28 mouse cellular contexts compared by ENCODE assay signal in genomic region chr6:52667641-52668040, GRCm38 (mm10). TPM values are rescaled to one million over a fixed set of nuclear protein-coding genes. Genes with fewer than 3 reads are reported as not detected.
A peak's percentile ranks its signal among the peaks of the same experiment; 100 is the strongest.
DNase-seq lines count a peak whose midpoint lies in the region; ATAC-seq and TF ChIP-seq lines count a peak whose summit lies in the region.
"Had no signal": no experiment of that assay in that cellular context is flagged by ENCODE, and none has a peak within 500 bp of the region (broad histone marks: within the 10 kb centered on the region; RNA-seq: fewer than 3 reads in every experiment).

No protein-coding gene starts in this region.

- H3K9ac ChIP-seq in limb, embryonic 14.5 days (ENCODE audit: low read depth, low read length, severe bottlenecking): no peak overlapping the region
- H3K9ac ChIP-seq: heart, embryonic 15.5 days; hindbrain, embryonic 12.5 days; liver, embryonic 14.5 days; midbrain, embryonic 15.5 days had no signal

- intact Hi-C loops in heart, postnatal 36 days (cut with DNase I): no loop called here

- H3K4me1 ChIP-seq in limb, embryonic 14.5 days (ENCODE audit: control insufficient read depth, insufficient read depth, low read length): peaks cover 15% of the 10 kb centered on the region
- H3K4me1 ChIP-seq: heart, embryonic 10.5 days; heart, embryonic 15.5 days; hindbrain, embryonic 12.5 days; midbrain, embryonic 10.5 days; midbrain, embryonic 15.5 days had no signal

- H3K4me3 ChIP-seq in limb, embryonic 14.5 days (replicated peaks; ENCODE audit: low read length): no peak overlapping the region
- H3K4me3 ChIP-seq: erythroblast, embryonic 14.5 days; heart, embryonic 10.5 days; heart, embryonic 15.5 days; hindbrain, embryonic 12.5 days; left cerebral cortex, adult 2 months; midbrain, embryonic 10.5 days; midbrain, embryonic 15.5 days had no signal

- no peak overlapping the region for H3K4me2 ChIP-seq in limb, embryonic 14.5 days (replicated peaks; ENCODE audit: low read depth, low read length, severe bottlenecking)
- H3K4me2 ChIP-seq: heart, embryonic 15.5 days; hindbrain, embryonic 12.5 days; midbrain, embryonic 15.5 days had no signal

- DNase-seq in heart, adult 11 months: peak; percentile 40
- no peak for DNase-seq in heart, postnatal 36 days
- DNase-seq in kidney, postnatal 10 days: peak; percentile 14
- DNase-seq in kidney, postnatal 4 days: no peak
- DNase-seq in forelimb bud, embryonic 11.5 days (ENCODE audit: low read depth, low spot score): peak; percentile 30
- DNase-seq in limb, embryonic 14.5 days (ENCODE audit: low spot score): peak; percentile 25
- no peak for DNase-seq in urinary bladder, postnatal 36 days (ENCODE audit: low spot score in 2 of 2)
- DNase-seq: adrenal gland, postnatal 25 days; cerebellum, adult 18-20 months; cerebellum, postnatal 10 days; gastrocnemius, postnatal 14 days; liver; lung, adult 2 months; right cerebral cortex, postnatal 25 days; thymus, adult 18-20 months; thymus, postnatal 25 days had no signal

- no peak overlapping the region for H3K27ac ChIP-seq in limb, embryonic 14.5 days (replicated peaks; ENCODE audit: low read depth, low read length)
- H3K27ac ChIP-seq: heart, embryonic 10.5 days; heart, embryonic 15.5 days; hindbrain, embryonic 12.5 days; left cerebral cortex, adult 2 months; liver, embryonic 14.5 days; midbrain, embryonic 10.5 days; midbrain, embryonic 15.5 days; stomach, postnatal 0 days had no signal

- TF ChIP-seq POLR2A in limb, embryonic 14.5 days (IDR thresholded peaks at IDR 0.05; ENCODE audit: borderline replicate concordance, extremely low read depth, insufficient read depth, insufficient read length): no peak

- no peak for ATAC-seq in limb, embryonic 14.5 days (ENCODE audit: low FRiP score, low read depth)
- ATAC-seq: intestine, embryonic 16.5 days; midbrain, embryonic 15.5 days; Patski had no signal

- no peaks in the 10 kb centered on the region for H3K36me3 ChIP-seq in limb, embryonic 14.5 days (ENCODE audit: control insufficient read depth, insufficient read depth, low read length)
- H3K36me3 ChIP-seq: G1E; heart, embryonic 10.5 days; heart, embryonic 15.5 days; hindbrain, embryonic 12.5 days; midbrain, embryonic 10.5 days; midbrain, embryonic 15.5 days had no signal

- no peaks in the 10 kb centered on the region for H3K27me3 ChIP-seq in limb, embryonic 14.5 days (ENCODE audit: control insufficient read depth, insufficient read depth, low read length)
- H3K27me3 ChIP-seq: heart, embryonic 15.5 days; hindbrain, embryonic 12.5 days; midbrain, embryonic 15.5 days; Patski had no signal

- no peaks in the 10 kb centered on the region for H3K9me3 ChIP-seq in limb, embryonic 14.5 days (ENCODE audit: control insufficient read depth, low read length)
- H3K9me3 ChIP-seq: G1E; heart, embryonic 10.5 days; heart, embryonic 15.5 days; hindbrain, embryonic 12.5 days; midbrain, embryonic 10.5 days; midbrain, embryonic 15.5 days had no signal

- 31% methylated on average over 3 of the region's 3 CpGs for WGBS in limb, embryonic 14.5 days

RNA-seq across cellular contexts. Expression of gene Hibadh, which starts 27.5 kb away (rescaled TPM):
- total RNA-seq in heart, postnatal 36 days (2021): 100 to 1,000 TPM; 243 to 261 TPM
- 47.6 and 49.2 TPM in 2 replicates for polyA plus RNA-seq in limb, embryonic 14.5 days (2012; rRNA removed)
- polyA plus RNA-seq in limb, embryonic 14.5 days (2014; fragmentation: Nextera tagmentation; extraction: Ambion mirVana): 55.5 and 56.0 TPM in 2 replicates

RNA-seq across cellular contexts. Expression of gene Tax1bp1, which starts 45.9 kb away (rescaled TPM):
- total RNA-seq in heart, postnatal 36 days (2021): 100 to 1,000 TPM; 119 to 126 TPM
- 39.6 and 53.9 TPM in 2 replicates for polyA plus RNA-seq in limb, embryonic 14.5 days (2012; rRNA removed)
- polyA plus RNA-seq in limb, embryonic 14.5 days (2014; fragmentation: Nextera tagmentation; extraction: Ambion mirVana): 137 and 140 TPM in 2 replicates

Comparison
In these comparisons a context has a peak if more than half of its experiments do, and no peak if none do; other contexts are left out.
1. DNase-seq: peak in heart, adult 11 months (single experiment), kidney, postnatal 10 days (single experiment), forelimb bud, embryonic 11.5 days (single experiment) and limb, embryonic 14.5 days (single experiment); none in heart, postnatal 36 days (0 of 2), kidney, postnatal 4 days (0 of 2) and urinary bladder, postnatal 36 days (0 of 2).